7 mouse cellular contexts compared by ENCODE assay signal in genomic region chr5:140684343-140685148, GRCm38 (mm10). TPM values are rescaled to one million over a fixed set of nuclear protein-coding genes. Genes with fewer than 3 reads are reported as not detected.
A peak's percentile ranks its signal among the peaks of the same experiment; 100 is the strongest.
DNase-seq lines count a peak whose midpoint lies in the region; ATAC-seq and TF ChIP-seq lines count a peak whose summit lies in the region.

No protein-coding gene starts in this region.

- ATAC-seq in hindbrain, embryonic 13.5 days (ENCODE audit: low FRiP score), result 0 out of 2 replicates have a peak, but pooled peaks have one; percentile 36
- ATAC-seq in stomach, postnatal 0 days (ENCODE audit: low FRiP score, low TSS enrichment), result peak; percentile 59; the same call in 1 of the 2 replicates

- H3K9ac ChIP-seq in hindbrain, embryonic 13.5 days, result no peak overlapping the region
- no peak overlapping the region for H3K9ac ChIP-seq in stomach, postnatal 0 days (ENCODE audit: low read length)

- H3K36me3 ChIP-seq in hindbrain, embryonic 13.5 days, result peaks cover 74% of the 10 kb centered on the region
- peaks cover 2% of the 10 kb centered on the region; the same call in 1 of the 2 replicates for H3K36me3 ChIP-seq in stomach, postnatal 0 days (ENCODE audit: control insufficient read depth, insufficient read depth, low read length)

- no peak for DNase-seq in layer of hippocampus, adult 2 months (ENCODE audit: low spot score in 2 of 2)
- DNase-seq in layer of hippocampus, adult 9-11 months, result no peak
- peak; percentile 44 for DNase-seq in ES-CJ7 (ENCODE audit: low read depth, low spot score)
- DNase-seq in c-Kit-positive CD71-positive TER-119-negative erythroid progenitor cells, embryonic 14.5 days (ENCODE audit: low read depth), result peak; percentile 28
- peak; percentile 48 for DNase-seq in lung, postnatal 14 days
- DNase-seq in stomach, postnatal 0 days (ENCODE audit: low spot score), result no peak

- TF ChIP-seq EP300 in stomach, postnatal 0 days (optimal IDR thresholded peaks at IDR 0.05), result no peak

- H3K27ac ChIP-seq in layer of hippocampus, adult 2 months, result no peak overlapping the region
- no peak overlapping the region for H3K27ac ChIP-seq in hindbrain, embryonic 13.5 days
- no peak overlapping the region for H3K27ac ChIP-seq in stomach, postnatal 0 days (replicated peaks)

- no peaks in the 10 kb centered on the region for H3K9me3 ChIP-seq in hindbrain, embryonic 13.5 days
- H3K9me3 ChIP-seq in stomach, postnatal 0 days (ENCODE audit: control insufficient read depth, low read length), result no peaks in the 10 kb centered on the region

- H3K27me3 ChIP-seq in hindbrain, embryonic 13.5 days, result no peaks in the 10 kb centered on the region
- H3K27me3 ChIP-seq in stomach, postnatal 0 days (ENCODE audit: control insufficient read depth, insufficient read depth, low read length), result no peaks in the 10 kb centered on the region

- H3K4me2 ChIP-seq in hindbrain, embryonic 13.5 days, result no peak overlapping the region
- no peak overlapping the region for H3K4me2 ChIP-seq in stomach, postnatal 0 days (replicated peaks; ENCODE audit: low read depth)

- H3K4me1 ChIP-seq in hindbrain, embryonic 13.5 days (replicated peaks), result no peaks in the 10 kb centered on the region
- no peaks in the 10 kb centered on the region for H3K4me1 ChIP-seq in stomach, postnatal 0 days (replicated peaks; ENCODE audit: control insufficient read depth, insufficient read depth)

- H3K4me3 ChIP-seq in layer of hippocampus, adult 2 months, result no peak overlapping the region
- H3K4me3 ChIP-seq in hindbrain, embryonic 13.5 days, result no peak overlapping the region
- no peak overlapping the region for H3K4me3 ChIP-seq in stomach, postnatal 0 days (ENCODE audit: low read depth, low read length)

- WGBS in hindbrain, embryonic 13.5 days, result 58% methylated on average over 16 of the region's 16 CpGs
- 57% methylated on average over 16 of the region's 16 CpGs for WGBS in stomach, postnatal 0 days

- TF ChIP-seq CTCF in layer of hippocampus, adult 2 months (conservative IDR thresholded peaks at IDR 0.05), result peak; percentile 96
- peak; percentile 86 for TF ChIP-seq CTCF in stomach, postnatal 0 days (IDR thresholded peaks at IDR 0.05; ENCODE audit: low read depth)

RNA-seq across cellular contexts. Expression of gene Iqce, which starts 17.6 kb away (rescaled TPM):
- 10 to 100 TPM; 46.2 to 57.9 TPM for total RNA-seq in layer of hippocampus, adult 2 months (2021)
- polyA plus RNA-seq in hindbrain, embryonic 13.5 days (2015; fragmentation: Nextera tagmentation; extraction: Ambion mirVana), result 26.0 and 26.3 TPM in 2 replicates
- polyA plus RNA-seq in stomach, postnatal 0 days (2015; fragmentation: Nextera tagmentation; extraction: Ambion mirVana), result 5.6 and 6.0 TPM in 2 replicates

RNA-seq across cellular contexts. Expression of gene Brat1, which starts 20.3 kb away (rescaled TPM):
- 10 to 100 TPM; 20.2 to 21.1 TPM for total RNA-seq in layer of hippocampus, adult 2 months (2021)
- polyA plus RNA-seq in hindbrain, embryonic 13.5 days (2015; fragmentation: Nextera tagmentation; extraction: Ambion mirVana), result 22.9 and 23.7 TPM in 2 replicates
- 8.2 and 8.5 TPM in 2 replicates for polyA plus RNA-seq in stomach, postnatal 0 days (2015; fragmentation: Nextera tagmentation; extraction: Ambion mirVana)

RNA-seq across cellular contexts. Expression of gene Ttyh3, which starts 35.7 kb away (rescaled TPM):
- 100 to 1,000 TPM; 187 to 201 TPM for total RNA-seq in layer of hippocampus, adult 2 months (2021)
- polyA plus RNA-seq in hindbrain, embryonic 13.5 days (2015; fragmentation: Nextera tagmentation; extraction: Ambion mirVana), result 65.3 and 67.4 TPM in 2 replicates
- polyA plus RNA-seq in stomach, postnatal 0 days (2015; fragmentation: Nextera tagmentation; extraction: Ambion mirVana), result 8.5 and 9.6 TPM in 2 replicates

RNA-seq across cellular contexts. Expression of gene Amz1, which starts 39.4 kb away (rescaled TPM):
- 10 to 100 TPM; 13.8 to 13.9 TPM for total RNA-seq in layer of hippocampus, adult 2 months (2021)
- polyA plus RNA-seq in hindbrain, embryonic 13.5 days (2015; fragmentation: Nextera tagmentation; extraction: Ambion mirVana), result 2.2 and 2.7 TPM in 2 replicates
- 0.65 and 0.67 TPM in 2 replicates for polyA plus RNA-seq in stomach, postnatal 0 days (2015; fragmentation: Nextera tagmentation; extraction: Ambion mirVana)

Comparison
In these comparisons a context has a peak if more than half of its experiments do, and no peak if none do; other contexts are left out.
1. DNase-seq: peak in ES-CJ7 (single experiment), c-Kit-positive CD71-positive TER-119-negative erythroid progenitor cells, embryonic 14.5 days (single experiment) and lung, postnatal 14 days (single experiment); none in layer of hippocampus, adult 2 months (0 of 2), layer of hippocampus, adult 9-11 months (single experiment) and stomach, postnatal 0 days (single experiment).